Mouse (Mus musculus) kidney, embryonic 16.5 days (tissue): Measurements from ENCODE around the gene Herpud1. TPM values are rescaled to one million over a fixed set of nuclear protein-coding genes. Genes with fewer than 3 reads are reported as not detected.
"Not testable (repeated sequence)": the region's sequence is repeated elsewhere in the genome, so short reads cannot be mapped to it uniquely, and the experiment has no call there.

ENCODE experiments used
- ATAC-seq: fragments of 200-750 bp; cut with Nextera tagmentation; 2 replicates; pipeline ENCODE4 v1.8.0; 2017; ENCODE audit warnings: moderate TSS enrichment; ENCODE audit not compliant: low FRiP score, low TSS enrichment
- H3K27ac ChIP-seq: fragments of 300-500 bp; sonication (generic); 2 replicates; pipeline ENCODE4 v1.5.1; 2014; ENCODE audit warnings: low read length
- H3K27me3 ChIP-seq: fragments of 300-500 bp; sonication (generic); 2 replicates; pipeline ENCODE4 v1.6.1; 2014; ENCODE audit warnings: low read length, control low read depth, mixed read lengths; ENCODE audit not compliant: insufficient read depth
- H3K36me3 ChIP-seq: fragments of 300-500 bp; sonication (generic); 2 replicates; pipeline ENCODE4 v1.6.1; 2014; ENCODE audit warnings: low read length, control low read depth, mixed read lengths; ENCODE audit not compliant: insufficient read depth
- H3K4me1 ChIP-seq: fragments of 300-500 bp; sonication (generic); 2 replicates; pipeline ENCODE4 v1.6.1; 2014; ENCODE audit warnings: low read length, control low read depth, mixed read lengths; ENCODE audit not compliant: insufficient read depth
- H3K4me2 ChIP-seq: fragments of 300-500 bp; sonication (generic); replicated peaks from 2 replicates; pipeline ENCODE4 v1.6.1; 2014; ENCODE audit warnings: low read depth, low read length
- H3K4me3 ChIP-seq: fragments of 300-500 bp; sonication (generic); 2 replicates; pipeline ENCODE4 v1.5.1; 2014; ENCODE audit warnings: mild to moderate bottlenecking, low read length
- H3K9ac ChIP-seq: fragments of 300-500 bp; sonication (generic); replicated peaks from 2 replicates; pipeline ENCODE4 v1.6.1; 2014; ENCODE audit warnings: low read length
- H3K9me3 ChIP-seq: fragments of 300-500 bp; sonication (generic); 2 replicates; pipeline ENCODE4 v1.6.1; 2016; ENCODE audit warnings: low read length, control low read depth
- WGBS: fragments of 180-500 bp; shearing (Covaris S2); extraction: QIAGEN DNeasy Blood & Tissue Kit; methylation state at CpG from one replicate; pipeline ENCODE4 v1.1.7; 2014; 5-methylcytosine and 5-hydroxymethylcytosine counted together
- polyA plus RNA-seq: library from polyadenylated mRNA; unstranded; fragments of >200 nt; fragmentation: Nextera tagmentation; extraction: Ambion mirVana; gene quantifications from 2 replicates; pipeline ENCODE4 v1.2.1, GENCODE M21; 2015

Gene Herpud1
- polyA plus RNA-seq, 1 experiment from 2014 or later, result 87.9 TPM

- Histone ChIP-seq H3K4me1 (no peaks in the 10 kb centered on the region), H3K4me3 (no peak overlapping the region), H3K9me3 (no peaks in the 10 kb centered on the region), H3K9ac (no peak overlapping the region), H3K27ac (no peak overlapping the region), H3K27me3 (no peaks in the 10 kb centered on the region), H3K4me2 (no peak overlapping the region), H3K36me3 (peaks cover 31% of the 10 kb centered on the region)
- ATAC-seq, result peak; percentile 65
- WGBS, result 61% methylated on average over 11 of the region's 11 CpGs
Measured at GRCm38 (mm10) chr8:94396964-94397657, 10.9 kb downstream of the Herpud1 start.

- peaks cover 22% of the 10 kb centered on the region for H3K36me3 ChIP-seq
- H3K4me3 ChIP-seq, result no peak overlapping the region
- 76% methylated on average over 6 of the region's 6 CpGs for WGBS
- ATAC-seq, result no peak
- no peak overlapping the region for H3K4me2 ChIP-seq
- no peak overlapping the region for H3K9ac ChIP-seq
- H3K27ac ChIP-seq, result no peak overlapping the region
- no peaks in the 10 kb centered on the region for H3K4me1 ChIP-seq
- no peaks in the 10 kb centered on the region for H3K27me3 ChIP-seq
- no peaks in the 10 kb centered on the region for H3K9me3 ChIP-seq
Measured at GRCm38 (mm10) chr8:94398587-94398986, 12.3 kb downstream of the Herpud1 start.

- H3K27me3 ChIP-seq, result no peaks in the 10 kb centered on the region
- no peak for ATAC-seq
- no peak overlapping the region for H3K4me3 ChIP-seq
- no peaks in the 10 kb centered on the region for H3K4me1 ChIP-seq
- no peak overlapping the region for H3K27ac ChIP-seq
- peaks cover 14% of the 10 kb centered on the region for H3K36me3 ChIP-seq
- H3K4me2 ChIP-seq, result no peak overlapping the region
- no peaks in the 10 kb centered on the region for H3K9me3 ChIP-seq
- no peak overlapping the region for H3K9ac ChIP-seq
- 83% methylated on average over 3 of the region's 3 CpGs for WGBS
Measured at GRCm38 (mm10) chr8:94399361-94399953, 13.2 kb downstream of the Herpud1 start.

DNA sequence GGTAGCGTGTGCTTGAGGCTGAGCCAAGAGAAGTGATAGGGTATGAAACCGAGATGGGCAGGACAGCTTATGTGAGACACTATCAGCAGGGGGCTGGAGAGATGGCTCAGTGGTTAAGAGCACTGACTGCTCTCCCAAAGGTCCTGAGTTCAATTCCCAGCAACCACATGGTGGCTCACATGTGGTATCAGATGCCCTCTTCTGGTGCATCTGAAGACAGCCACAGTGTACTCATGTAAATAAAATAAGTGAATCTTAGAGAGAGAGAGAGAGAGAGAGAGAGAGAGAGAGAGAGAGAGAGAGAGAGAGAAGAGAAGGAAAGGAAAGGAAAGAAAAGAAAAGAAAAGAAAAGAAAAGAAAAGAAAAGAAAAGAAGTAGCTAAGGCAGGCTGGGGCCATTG lies 13.7 kb downstream of the Herpud1 start:
- H3K27me3 ChIP-seq, H3K9me3 ChIP-seq, ATAC-seq, H3K36me3 ChIP-seq, H3K4me2 ChIP-seq, H3K9ac ChIP-seq, H3K4me1 ChIP-seq, H3K4me3 ChIP-seq, H3K27ac ChIP-seq: not testable (repeated sequence)
- 75% methylated on average over 2 of the region's 2 CpGs for WGBS

GRCm38 (mm10) chr8:94408443-94409080 lies 22.3 kb downstream of the Herpud1 start:
- H3K9ac ChIP-seq, result no peak overlapping the region
- H3K27me3 ChIP-seq, result no peaks in the 10 kb centered on the region
- no peaks in the 10 kb centered on the region for H3K9me3 ChIP-seq
- no peaks in the 10 kb centered on the region for H3K4me1 ChIP-seq
- no peaks in the 10 kb centered on the region for H3K36me3 ChIP-seq
- WGBS, result 60% methylated on average over 8 of the region's 8 CpGs
- H3K4me2 ChIP-seq, result no peak overlapping the region
- ATAC-seq, result no peak
- no peak overlapping the region for H3K27ac ChIP-seq
- no peak overlapping the region for H3K4me3 ChIP-seq

DNA sequence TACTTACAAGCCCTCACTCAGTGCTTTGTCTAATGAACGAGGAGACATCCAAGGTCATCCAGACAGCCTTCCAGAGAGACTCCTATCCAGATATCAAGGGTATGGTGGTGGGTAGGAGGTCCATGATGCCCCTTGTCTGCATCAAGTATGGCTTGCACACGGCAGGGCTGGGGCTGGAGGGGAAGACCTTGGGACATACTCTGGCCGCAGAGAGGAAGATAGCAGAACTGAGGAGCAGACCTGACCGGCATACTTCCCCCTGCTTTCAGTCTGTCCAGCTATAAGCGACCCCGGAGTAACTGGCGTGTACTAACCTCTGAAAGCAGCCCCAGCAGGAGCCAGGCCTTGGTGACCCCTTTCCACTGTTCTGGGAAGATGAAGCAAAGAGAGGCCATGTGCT lies 23.3 kb downstream of the Herpud1 start:
- Histone ChIP-seq H3K27ac (no peak overlapping the region), H3K4me1 (no peaks in the 10 kb centered on the region), H3K9me3 (no peaks in the 10 kb centered on the region), H3K36me3 (no peaks in the 10 kb centered on the region), H3K9ac (no peak overlapping the region), H3K4me3 (no peak overlapping the region), H3K27me3 (no peaks in the 10 kb centered on the region), H3K4me2 (no peak overlapping the region)
- 86% methylated on average over 7 of the region's 7 CpGs for WGBS
- no peak for ATAC-seq

DNA sequence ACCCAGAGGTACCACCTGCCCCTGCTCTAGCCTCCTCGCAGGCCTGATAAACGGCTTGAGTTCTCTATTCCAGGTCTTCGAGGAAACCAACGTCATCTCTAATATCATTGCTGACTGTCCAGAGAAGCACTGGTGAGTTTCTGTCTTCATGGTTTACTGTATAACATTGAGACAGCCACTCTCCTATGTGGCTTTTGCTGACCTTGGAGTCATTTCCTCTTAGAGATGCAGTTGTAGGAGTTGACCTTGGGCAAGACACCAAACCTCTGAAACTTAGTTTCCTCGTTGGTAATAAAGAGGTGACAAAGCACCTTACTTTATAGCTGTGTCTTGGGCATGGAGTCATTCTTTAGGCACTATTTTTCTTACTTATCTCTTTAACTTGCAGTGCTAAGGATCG lies 26.3 kb downstream of the Herpud1 start:
- Histone ChIP-seq H3K9me3 (no peaks in the 10 kb centered on the region), H3K27ac (no peak overlapping the region), H3K4me1 (no peaks in the 10 kb centered on the region), H3K4me3 (no peak overlapping the region), H3K36me3 (no peaks in the 10 kb centered on the region), H3K4me2 (no peak overlapping the region), H3K9ac (no peak overlapping the region), H3K27me3 (no peaks in the 10 kb centered on the region)
- ATAC-seq, result no peak
- 73% methylated on average over 6 of the region's 6 CpGs for WGBS

DNA sequence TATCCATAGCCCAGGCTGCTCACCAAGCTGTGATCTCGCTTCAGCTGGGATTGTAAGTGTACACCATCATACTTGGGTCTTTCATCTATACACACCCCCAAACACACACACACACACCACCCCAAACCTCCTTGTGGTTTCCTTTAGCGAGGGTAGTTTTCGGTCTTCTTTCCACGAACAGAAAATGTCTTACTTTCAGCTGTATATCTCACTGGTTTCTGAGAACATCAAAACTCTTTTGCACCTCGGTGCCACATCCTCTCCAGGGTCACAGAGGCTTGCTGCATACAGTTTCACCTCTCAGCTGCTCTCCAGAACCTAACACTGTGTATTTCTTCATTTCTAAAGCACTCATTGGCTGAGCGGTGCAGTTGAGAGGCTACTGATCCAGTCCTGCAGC lies 27.3 kb downstream of the Herpud1 start:
- WGBS, result 79% methylated on average over 6 of the region's 6 CpGs
- no peak for ATAC-seq
- no peak overlapping the region for H3K27ac ChIP-seq

GRCm38 (mm10) chr8:94415218-94415617 lies 29.0 kb downstream of the Herpud1 start:
- Histone ChIP-seq H3K4me1 (no peaks in the 10 kb centered on the region), H3K4me3 (no peak overlapping the region), H3K36me3 (no peaks in the 10 kb centered on the region), H3K27ac (no peak overlapping the region), H3K9ac (no peak overlapping the region), H3K9me3 (no peaks in the 10 kb centered on the region), H3K4me2 (no peak overlapping the region), H3K27me3 (no peaks in the 10 kb centered on the region)
- peak; percentile 51; the same call in 1 of the 2 replicates for ATAC-seq
- WGBS, result 45% methylated on average over 2 of the region's 2 CpGs

More for the DNA sequence above, 27.3 kb downstream of the Herpud1 start:
- Histone ChIP-seq H3K9me3 (no peaks in the 10 kb centered on the region), H3K4me2 (no peak overlapping the region), H3K27me3 (no peaks in the 10 kb centered on the region), H3K4me1 (no peaks in the 10 kb centered on the region), H3K4me3 (no peak overlapping the region), H3K36me3 (no peaks in the 10 kb centered on the region), H3K9ac (no peak overlapping the region)

DNA sequence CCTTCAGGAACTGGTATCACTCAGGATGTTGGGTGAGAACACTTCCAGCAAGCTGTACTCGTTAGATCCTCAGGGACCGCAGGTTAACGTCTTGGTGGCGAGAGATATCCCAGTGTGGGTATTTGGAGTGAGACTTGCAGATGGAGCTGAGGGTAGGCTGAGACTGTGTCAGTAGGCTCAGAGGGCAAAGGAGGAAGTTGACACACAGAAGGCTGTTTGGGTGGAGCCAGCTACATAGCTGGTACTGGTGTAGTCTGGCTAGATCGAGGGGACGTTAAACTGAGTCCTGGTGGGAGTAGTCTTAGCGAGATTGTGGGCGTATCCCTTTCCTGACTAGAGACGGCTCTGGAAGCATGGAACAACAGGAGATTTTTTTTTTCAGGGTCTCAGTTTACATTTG lies 31.8 kb downstream of the Herpud1 start:
- Histone ChIP-seq H3K27ac (no peak overlapping the region), H3K4me3 (no peak overlapping the region), H3K9me3 (no peaks in the 10 kb centered on the region), H3K4me2 (no peak overlapping the region), H3K4me1 (no peaks in the 10 kb centered on the region), H3K36me3 (no peaks in the 10 kb centered on the region), H3K27me3 (no peaks in the 10 kb centered on the region), H3K9ac (no peak overlapping the region)
- 46% methylated on average over 9 of the region's 9 CpGs for WGBS
- no peak for ATAC-seq
